Mouse (Mus musculus) cerebellum, postnatal 36 days (tissue): ENCODE measurements at regions not wholly inside any gene's neighbourhood (a gene's known extent, or its start where the extent isn't known, plus 50 kb on each side); places are given as distances from the start of the nearest gene placed in this dataset.

Experiments used
- DNase-seq, 2 experiments: peaks; one replicate each; pipeline ENCODE4 v3.0.0; 2021 to 2022; ENCODE audit warnings: mixed read lengths in 2 of 2

- no peak for DNase-seq
Observed at GRCm38 (mm10) chr13:34576392-34576791, 76.9 kb downstream of the Pxdc1 start.

DNA sequence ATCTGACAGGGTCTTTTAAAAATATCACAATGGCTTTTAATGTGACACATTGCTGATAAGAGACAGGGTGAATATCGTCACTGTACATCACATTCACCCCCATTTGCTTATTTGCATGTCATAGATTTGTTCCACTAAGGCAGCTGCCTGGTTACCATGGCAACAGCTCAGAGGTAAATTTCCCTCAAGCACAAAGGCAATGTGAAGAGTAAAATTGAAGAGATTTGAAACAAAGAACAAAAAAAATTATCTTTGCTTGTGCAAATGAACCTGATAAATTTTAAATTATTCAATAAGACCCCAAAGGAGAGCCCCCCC, 77.3 kb downstream of the Pxdc1 start:
- DNase-seq, result no peak

GRCm38 (mm10) chr13:34575179-34575996, 77.9 kb downstream of the Pxdc1 start:
- DNase-seq, result no peak

DNA sequence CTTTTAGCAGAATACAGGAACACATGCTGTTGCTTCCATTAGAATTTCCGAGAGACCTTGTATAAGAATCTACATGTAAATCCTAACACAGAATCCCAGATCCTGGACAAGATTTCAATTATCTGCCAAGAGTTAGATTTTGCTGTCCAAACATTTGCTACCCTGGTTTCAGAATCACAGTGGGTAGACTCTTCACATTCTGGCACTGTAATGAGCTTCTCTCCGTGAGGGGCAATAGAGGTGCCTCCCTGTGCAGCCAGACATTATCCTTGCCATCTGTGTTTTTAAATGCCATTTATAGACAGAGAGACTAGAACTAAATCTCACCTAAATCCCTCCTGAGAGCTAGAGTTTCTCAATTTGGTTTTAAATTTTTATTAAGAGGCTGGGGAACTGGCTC, 84.0 kb downstream of the Pxdc1 start:
- peak in 1 of 2 experiments; percentile 19 for DNase-seq

DNA sequence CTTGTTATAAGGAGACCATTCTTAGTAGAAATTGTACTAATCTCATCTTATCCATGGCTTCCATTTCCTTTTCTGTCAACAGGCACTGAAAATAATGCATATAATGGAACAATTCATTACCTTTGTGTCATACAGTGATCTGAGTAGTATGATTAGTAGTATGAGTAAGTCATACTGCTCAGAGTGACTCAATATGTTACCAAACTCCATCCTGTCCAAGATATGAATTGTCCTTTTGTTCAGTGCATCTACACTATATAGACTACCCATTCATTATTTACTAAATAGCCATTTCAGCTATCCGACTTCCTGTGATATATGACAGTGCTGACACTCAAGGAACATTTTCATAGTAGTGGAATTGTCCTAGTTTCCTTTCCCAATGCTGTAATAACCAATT, 86.6 kb downstream of the Pxdc1 start:
- no peak for DNase-seq

- DNase-seq, result no peak
Observed at GRCm38 (mm10) chr13:34550130-34550884, 103.0 kb downstream of the Pxdc1 start.

GRCm38 (mm10) chr13:34540646-34541045, 112.6 kb downstream of the Pxdc1 start:
- DNase-seq, result no peak

DNA sequence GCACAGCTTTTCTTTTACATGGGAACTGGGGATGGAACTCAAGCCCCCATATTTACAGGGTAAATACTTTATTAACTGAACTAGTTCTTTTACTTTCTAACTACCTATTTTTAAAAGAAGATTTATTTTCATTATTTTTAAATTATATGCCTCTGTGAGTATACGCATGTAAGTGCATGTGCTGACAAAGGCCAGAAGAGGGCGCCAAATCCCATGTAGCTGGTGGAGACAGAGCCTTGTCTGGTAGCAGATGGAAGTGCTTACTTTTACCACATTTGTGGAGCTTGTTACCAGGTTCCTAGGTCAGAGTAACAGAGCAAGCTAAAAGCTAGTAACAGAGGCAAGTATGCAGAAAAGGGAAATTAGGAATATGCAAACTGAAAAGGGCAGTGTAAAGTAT, 119.4 kb downstream of the Pxdc1 start:
- DNase-seq, result no peak

GRCm38 (mm10) chr13:34511332-34511731, 142.0 kb downstream of the Pxdc1 start:
- no peak for DNase-seq

GRCm38 (mm10) chr13:34507224-34507623, 146.1 kb downstream of the Pxdc1 start:
- DNase-seq, result no peak

DNA sequence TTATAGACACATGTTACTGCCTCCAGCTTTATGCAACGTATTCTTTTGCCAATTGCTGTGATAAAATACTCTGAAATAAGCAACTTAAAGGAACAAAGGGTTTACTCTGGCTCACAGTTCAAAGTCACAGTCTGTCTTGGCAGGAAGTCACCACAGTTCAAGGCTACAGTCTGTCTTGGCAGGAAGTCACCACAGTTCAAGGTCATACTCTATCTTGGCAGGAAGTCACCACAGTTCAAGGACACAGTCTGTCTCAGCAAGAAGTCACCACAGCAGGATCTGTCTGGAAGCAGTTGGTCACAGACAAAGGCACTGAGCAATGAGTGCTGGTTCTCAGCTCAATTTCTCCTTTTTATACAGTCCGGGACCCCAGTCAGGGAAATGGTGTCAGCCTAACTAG, 147.4 kb downstream of the Pxdc1 start:
- no peak for DNase-seq

- no peak for DNase-seq
Observed at GRCm38 (mm10) chr13:34504879-34505278, 148.4 kb downstream of the Pxdc1 start.

DNA sequence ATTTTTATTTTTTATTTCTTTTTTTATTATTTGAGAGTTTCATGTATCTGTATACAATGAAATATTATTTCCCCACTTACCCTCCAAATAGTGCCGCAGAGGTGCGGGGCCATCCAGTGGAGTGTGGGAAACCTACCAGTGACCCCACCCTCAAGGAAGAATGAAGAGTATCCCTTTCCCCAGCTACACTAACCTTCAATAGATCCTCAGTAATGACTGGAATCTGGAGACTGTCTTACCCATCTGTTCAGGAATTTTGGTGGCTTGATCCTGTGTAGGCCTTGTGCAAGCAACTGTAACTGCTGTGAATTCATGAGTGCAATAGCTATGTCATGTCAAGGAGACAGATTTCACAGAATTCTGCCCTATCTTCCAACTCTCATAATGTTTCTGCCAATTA, 153.9 kb upstream of the Slc22a23 start:
- no peak for DNase-seq

- no peak for DNase-seq
Observed at GRCm38 (mm10) chr13:34497667-34498066, 152.7 kb upstream of the Slc22a23 start.

GRCm38 (mm10) chr13:34484831-34485230, 139.8 kb upstream of the Slc22a23 start:
- DNase-seq, result no peak

DNA sequence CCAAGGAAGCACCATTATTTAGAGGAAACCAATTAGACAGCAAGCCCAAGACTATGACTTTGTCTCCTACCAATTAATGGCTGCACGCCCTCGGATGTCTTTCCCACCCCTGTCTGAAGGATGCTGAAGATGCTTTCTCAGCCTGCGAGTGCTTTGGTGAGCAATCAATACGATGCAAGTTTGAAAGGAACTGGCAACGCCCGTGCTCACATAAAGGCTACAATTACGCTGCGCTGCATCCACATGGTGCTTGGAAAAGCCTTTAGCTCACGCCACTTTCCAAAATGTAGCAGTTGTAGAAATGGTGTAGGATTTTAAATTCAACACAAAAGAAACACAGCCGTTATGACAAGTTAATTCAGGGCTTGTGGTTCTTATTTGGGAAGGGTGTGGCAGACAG, 136.5 kb upstream of the Slc22a23 start:
- DNase-seq, result no peak

DNA sequence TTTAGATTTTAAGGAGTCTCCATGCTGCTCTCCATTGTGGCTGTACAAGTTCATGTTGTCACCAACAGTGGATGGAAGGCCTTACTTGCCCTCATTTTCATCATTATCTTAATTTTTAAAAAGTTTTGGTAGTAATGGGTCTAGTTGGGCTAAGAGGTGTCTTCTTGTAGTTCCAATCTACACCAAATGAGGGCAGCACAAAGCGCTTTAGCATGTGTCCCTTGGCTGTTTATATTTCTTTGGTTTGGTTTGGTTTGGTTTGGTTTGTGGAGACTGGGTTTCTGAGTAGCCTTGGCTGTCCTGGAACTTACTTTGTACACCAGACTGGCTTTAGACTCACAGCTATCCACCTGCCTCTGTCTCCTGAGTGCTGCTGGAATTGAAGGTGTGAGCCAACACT, 125.4 kb upstream of the Slc22a23 start:
- no peak for DNase-seq

- DNase-seq, result peak; percentile 81 to 83
Observed at GRCm38 (mm10) chr13:34469568-34469967, 124.6 kb upstream of the Slc22a23 start.

DNA sequence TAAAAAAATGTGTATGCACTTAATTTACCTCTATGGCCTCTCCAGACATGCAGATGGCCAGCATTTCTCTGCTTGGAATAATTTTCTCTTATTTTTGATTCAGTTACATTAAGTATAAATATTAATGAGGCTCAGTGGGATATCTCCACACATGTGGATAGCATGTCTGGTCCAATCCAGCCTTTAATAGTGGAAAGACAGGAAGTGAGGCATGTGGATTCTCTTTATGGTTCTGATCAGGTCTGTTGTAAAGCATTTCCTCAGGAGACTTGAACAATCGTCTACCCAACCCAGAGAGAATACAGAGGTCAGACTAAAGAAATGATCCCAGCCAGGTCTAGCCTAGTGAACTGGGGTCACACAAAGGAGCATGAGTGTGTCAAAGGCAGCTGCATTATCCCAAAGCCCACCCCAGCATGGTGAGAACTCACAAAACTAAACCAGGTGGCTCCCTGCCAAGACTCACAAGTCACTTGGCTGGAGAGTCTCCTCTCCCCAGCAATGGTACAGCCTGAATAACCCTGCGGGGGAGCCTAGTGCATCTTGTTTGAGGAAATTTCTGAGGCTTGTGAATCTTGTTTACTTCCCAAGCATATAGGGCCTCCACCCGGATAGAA, 123.3 kb upstream of the Slc22a23 start:
- DNase-seq, result peak; percentile 9 to 14

DNA sequence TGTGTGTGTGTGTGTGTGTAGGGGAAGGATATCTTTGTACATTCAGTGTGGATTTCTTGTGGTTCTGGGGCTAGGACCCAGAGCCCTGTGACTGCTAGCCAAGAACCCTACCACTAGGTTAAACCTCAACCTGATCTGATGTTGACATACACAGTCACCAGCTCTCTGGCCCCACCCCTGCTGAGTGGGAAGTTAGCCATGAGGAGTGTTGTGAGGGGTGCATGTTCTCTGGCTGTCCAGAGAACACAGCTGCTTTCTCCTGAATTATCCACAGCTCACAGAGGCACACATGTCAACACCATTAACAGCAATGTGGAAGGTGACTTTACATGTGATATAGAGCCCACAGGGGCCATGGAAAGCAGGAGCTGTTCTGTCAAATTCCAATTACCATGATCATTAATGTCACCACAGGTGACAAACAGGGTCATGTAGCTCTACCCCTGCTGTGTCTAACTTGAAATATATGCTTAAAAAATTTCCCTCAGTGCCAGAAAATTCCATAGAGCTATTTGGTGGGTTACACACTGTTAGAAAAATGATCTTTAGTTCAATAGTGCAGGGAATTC, 121.0 kb upstream of the Slc22a23 start:
- DNase-seq, result no peak

DNA sequence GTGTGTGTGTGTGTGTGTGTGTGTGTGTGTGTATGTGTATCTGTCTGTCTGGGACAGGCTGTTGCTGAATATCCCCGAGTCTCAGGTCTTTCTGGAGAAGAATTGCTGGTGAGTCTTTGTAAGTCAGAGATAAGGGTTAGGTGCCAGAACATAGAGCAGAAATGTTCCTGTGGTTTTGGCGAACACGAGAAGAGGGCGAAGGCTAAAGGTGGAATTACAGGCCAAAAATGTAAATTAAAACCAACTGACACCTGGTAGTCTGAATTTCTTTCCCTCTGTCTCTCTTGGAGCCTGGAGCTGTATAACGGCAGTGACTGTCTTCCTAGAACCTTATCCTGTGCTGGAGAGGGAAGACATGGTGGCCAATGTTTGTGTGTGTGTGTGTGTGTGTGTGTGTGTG, 120.5 kb upstream of the Slc22a23 start:
- no peak for DNase-seq

- DNase-seq, result no peak
Observed at GRCm38 (mm10) chr13:34464221-34464620, 119.2 kb upstream of the Slc22a23 start.

DNA sequence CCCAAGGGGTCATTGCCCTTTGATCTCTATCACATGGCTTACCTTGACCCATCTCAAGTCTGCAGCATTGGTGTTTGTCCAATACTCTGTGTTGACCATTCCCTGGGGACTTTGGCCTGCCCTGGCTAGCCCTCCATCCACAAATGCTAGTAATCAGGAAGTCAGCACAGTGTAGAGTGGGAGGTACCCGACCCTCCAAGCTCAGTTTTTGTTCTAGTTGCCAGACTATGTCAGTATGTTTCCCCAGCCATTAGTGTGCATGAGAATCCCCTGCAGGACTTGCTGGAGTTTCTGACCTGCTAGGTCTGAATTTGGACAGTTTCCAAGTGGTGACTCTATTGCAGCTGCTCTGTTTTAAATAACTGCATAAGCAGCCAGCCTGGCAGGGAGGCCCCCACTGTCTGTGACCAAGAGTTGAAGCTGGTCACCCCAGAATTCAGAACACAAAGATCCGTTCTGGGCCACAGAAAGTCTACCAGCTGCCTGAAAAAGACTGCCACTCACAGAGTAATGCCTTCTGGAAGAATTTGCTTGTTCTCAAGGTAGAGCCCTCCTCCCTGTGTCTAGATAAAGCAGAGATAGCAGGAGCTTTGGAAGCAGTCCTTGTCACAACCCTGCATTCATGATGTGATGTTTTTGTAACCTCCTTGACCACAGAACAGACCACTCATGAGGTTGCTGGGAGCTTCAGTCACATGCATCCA, 118.0 kb upstream of the Slc22a23 start:
- no peak for DNase-seq
